Mouse (Mus musculus) urinary bladder, adult 18-20 months (tissue): ENCODE measurements around the gene Ndst2.

Experiments
- DNase-seq, 2 experiments: peaks; one replicate each; pipeline ENCODE4 v3.0.0; 2022; ENCODE audit warnings: low spot score in 2 of 2, mixed read lengths in 2 of 2

The Ndst2 gene

DNA sequence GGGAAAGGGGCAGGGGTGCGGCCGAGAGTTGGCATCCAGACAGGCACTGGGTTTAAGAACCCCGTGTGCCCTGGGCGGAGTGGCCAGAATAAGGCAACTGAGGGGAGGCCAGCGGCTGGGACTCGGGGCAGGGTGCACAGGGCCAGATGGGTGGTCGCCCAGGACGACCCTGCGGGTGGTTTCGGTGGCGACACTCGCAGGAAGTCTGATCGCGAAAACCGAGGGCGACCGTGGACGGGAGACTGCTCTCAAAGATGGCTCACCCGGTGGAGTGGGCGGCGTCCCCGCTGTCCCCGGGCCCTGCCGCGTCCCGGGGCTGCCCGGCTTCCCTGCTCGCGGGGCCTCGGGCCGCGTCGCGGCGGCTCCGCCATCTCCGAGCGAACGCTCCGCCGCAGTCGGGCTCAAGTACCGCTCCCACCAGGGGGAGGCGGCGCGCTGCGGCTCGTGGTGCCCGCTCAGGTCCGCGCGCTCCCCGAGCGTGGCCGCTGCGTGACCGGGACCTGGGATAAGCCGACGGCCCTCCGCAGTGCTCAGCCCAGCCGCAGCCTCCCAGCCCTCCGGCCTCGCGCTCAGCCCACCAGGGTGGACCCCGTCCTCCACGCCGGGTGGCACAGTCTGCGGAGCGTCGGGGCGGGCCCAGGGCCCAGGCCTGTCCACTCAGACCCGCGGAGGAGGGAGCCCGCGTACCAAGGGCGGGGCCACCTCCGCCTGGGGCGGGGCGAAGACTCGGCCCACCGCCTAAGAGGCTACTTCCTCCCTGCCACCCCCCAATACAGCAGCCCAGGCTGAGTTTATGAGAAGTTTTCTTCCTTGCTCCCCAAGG lies at the start of gene Ndst2:
Ndst2 (minus strand) TSS at position 611 of the 823 bp plus-strand sequence.
- peak; percentile 80 to 91 for DNase-seq

DNA sequence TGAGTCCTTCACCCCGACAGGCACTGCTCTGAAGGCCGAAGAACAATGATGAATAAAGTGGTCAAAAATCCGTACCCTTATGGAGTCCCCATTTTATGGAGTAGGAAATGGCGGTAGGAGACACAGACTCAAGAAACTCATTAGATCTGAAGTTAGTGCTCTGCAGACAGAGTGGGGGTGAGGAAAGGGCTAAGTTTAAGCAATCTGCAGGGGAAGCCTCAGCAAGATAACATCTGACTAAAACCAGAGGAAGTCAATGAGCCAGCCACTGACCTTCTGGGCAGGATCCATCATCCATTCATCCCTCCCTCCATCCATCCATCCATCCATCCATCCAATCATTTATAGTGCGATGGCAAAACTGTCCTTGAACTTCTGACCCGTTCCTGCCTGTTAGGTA lies 49.2 kb upstream of the Ndst2 start:
- DNase-seq = no peak

DNA sequence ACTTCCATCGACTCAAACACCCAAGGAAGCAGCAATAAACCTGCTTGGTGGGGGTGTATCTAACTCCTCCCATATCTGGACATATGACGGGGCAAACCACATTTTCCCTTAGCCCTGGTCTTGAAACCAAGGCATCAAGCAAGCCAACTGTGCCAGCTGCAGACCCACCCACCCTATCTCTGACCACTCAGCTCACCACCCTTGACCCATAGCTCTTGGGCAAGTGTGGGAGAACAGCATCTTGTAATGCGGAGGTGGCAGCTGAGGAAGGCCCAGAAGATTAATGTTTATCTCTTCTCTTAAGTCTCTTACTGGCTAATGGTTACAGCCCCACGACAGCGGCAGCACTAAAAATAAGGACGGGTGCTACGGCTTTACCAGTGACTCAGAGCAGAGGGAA lies 48.5 kb upstream of the Ndst2 start:
- no peak for DNase-seq

DNA sequence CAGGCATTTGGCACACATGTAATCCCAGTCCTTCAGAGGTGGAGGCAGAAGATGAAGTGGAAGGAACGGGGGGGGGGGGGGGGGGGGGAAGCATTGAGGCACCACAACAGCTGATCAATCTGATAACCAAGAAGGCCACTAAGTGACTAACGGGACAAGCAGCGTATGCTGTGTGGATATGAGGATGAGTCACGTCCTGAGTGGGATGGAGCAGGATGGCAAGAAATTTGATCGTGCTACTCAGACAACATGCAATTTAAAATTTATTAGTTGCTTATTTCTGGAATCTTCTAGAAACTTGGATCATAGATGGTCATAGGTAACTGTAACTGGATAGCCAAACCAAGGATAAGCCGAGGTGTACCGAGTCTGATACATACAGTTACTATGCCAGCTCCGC lies 45.9 kb upstream of the Ndst2 start:
- no peak for DNase-seq

DNA sequence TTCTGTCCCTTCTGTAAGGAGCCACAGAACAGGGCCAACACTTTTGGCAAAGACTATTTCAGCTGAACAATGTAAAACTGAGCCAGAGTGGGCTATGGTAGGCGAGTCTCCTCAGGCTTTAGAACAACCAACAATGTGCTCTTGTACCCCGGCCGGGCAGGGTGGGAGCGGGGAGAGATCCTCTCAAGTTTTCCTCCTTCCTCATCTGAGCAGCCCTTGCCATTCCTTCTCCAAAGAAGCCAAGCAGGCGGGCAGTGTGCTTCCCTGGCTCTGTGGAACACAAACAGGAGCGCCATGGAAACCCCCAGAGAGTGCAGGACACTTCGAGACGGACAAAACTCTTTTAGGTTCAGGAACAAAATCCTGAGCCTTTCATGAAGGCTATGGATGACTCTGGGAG lies 44.1 kb upstream of the Ndst2 start:
- no peak for DNase-seq

DNA sequence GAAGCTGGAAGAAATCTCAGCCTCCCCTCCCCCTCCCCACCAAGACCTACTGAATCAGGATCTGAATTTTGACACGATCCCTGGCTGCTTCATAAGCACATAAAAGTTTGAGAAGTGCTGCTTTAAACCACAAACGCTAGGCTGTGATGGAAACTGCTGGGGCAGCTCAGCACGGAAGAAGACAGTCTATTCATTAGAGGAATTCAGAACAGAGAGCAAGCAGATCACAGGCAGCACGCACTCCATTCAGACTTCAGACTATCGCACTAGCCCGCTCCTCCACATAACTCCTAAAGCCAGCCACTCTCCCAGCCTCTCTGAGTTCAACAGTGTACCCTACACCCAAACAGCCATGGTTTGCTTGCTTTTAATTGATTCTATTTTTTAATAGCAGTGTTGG lies 41.3 kb upstream of the Ndst2 start:
- DNase-seq = no peak

DNA sequence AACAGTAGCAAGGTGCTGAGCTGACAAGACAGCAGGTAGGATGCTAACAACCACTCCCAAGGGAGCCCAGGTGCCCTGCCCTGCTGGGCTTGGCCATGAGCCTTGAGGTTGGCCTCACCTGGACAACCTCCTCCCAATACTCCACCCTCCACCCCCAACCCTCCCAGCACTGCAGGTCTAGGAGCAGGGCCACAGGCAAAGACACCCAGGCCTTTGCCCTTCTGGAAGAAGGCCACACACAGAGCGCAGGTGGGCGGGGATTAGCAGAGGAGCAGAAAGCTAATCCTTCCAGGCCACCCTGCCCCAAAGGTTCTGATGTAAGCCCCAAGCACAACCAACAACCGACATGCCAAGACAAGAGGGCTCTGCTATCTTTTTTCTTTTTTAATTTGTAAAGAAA lies 39.0 kb upstream of the Ndst2 start:
- DNase-seq = no peak

DNA sequence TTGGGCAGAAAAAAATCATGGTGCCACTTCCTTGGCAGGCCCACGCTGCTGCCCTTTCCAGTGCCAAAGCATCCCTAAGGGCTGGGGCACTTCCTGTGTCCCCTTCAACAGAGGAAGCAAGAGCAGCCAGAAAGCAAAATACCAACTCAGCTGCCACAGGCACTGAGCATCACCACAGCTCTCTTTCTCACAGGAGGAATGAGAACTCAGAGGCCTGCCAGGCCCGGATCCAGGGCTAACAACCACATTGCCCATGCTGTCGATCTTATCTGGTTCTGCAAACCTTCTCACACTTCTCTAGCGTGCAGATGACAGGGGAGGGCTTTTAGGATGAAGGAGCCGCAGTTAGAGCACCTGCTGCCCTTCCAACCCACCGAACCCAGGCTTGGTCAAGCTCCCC lies 38.4 kb upstream of the Ndst2 start:
- DNase-seq = no peak

DNA sequence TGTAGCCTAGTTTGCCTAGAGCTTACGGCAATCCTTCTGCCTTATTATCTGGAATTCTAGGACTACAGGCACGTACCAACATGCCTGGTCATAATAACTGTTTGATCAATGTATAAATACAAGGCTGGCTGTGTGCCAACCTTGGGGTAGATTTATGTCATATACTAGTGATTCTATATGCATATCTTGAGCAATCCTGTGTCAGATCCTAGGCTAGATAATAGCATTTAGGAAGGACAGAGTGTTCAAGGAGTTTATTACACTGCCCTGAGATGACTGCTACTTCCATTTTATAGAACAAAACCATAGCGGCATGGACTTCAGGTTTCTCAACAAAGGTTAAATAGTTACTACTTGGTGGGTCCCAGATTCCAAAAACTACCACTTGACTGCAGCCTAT lies 37.6 kb upstream of the Ndst2 start:
- no peak for DNase-seq

DNA sequence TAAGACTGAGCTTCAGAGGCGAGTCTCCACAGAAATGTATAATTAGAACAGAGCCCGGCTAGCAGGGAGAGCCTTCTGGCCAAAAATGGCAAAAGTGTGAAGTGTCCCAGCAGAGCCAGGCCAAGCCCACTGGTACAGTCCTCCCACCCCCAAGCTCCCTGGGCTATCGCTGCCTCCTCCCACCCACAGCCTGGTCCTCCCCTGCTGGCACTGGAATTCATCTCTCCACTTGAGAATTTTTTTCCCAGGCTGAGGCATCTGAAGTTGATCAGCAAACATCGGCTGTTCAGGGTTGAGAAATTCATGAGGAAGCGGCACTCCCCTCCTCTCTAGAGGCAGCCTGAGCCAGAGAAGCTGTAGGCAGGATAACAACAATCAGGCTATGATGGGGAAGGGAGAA lies 34.2 kb upstream of the Ndst2 start:
- DNase-seq = peak in 1 of 2 experiments; percentile 33

DNA sequence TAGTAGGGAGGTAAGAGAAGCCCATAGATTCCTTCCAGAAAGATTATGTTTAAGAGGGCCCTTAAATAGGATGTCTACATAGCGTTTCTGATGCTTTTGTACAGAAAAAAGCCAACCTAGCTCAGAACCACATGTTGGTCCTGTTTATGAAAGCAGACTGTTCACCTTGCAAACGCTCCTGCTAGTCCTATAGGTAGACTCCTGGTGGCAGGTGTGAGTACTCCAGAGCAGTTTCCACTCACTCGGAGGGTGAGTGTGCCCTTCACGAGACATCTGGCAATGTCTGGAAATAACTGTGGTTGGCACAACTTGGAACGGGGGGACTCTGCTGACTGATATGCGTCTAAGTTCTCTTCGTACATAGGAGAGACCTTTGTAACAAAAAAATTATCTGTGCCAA lies 33.6 kb upstream of the Ndst2 start:
- no peak for DNase-seq

DNA sequence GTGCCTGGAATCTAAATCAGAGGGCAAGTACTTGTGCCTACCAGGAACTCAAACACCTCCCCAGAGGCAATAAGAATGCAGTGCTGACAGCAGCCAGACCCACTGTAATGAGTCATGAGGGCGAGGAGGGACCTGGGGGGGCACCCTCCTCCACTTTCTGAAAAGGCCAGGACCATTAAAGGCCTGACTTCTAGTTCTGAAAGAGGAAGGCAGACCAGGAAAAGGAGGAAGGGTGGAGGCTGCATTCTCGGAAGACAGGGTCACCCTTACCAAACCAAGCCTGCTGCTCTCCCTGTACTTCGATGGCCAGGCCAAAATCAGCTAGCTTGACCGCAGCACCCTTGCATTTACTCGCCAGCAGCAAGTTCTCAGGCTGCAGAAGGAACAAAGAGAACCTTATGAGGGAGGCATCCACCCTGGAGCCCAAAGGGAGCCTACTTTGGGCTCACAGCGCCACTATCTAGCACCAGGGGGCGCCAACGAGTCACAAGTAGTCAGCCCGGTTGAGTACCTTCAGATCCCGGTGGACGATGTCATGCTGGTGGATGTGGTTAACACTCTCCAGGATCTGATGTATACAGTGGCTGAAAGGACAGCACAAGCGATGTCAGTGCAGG lies 31.4 kb upstream of the Ndst2 start:
- DNase-seq = peak; percentile 76 to 86

DNA sequence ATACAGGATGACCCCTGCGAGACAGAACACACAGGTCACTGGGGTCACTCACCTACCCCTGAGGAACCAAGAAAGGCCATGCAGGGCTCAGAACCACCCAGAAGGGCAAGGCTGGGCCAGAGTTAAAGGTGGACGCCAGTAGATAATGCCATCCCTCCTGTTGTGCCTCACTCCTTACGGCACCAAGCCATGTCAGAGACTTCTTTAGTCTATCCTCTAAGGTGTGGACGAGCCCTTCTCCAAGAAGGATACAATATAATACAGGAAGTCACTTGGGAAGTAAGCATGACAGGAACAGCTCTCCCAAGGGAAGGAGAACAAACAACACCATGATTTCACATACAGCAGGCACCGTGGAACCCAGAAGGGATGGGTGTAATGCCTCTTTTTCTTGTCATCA lies 30.6 kb upstream of the Ndst2 start:
- no peak for DNase-seq

DNA sequence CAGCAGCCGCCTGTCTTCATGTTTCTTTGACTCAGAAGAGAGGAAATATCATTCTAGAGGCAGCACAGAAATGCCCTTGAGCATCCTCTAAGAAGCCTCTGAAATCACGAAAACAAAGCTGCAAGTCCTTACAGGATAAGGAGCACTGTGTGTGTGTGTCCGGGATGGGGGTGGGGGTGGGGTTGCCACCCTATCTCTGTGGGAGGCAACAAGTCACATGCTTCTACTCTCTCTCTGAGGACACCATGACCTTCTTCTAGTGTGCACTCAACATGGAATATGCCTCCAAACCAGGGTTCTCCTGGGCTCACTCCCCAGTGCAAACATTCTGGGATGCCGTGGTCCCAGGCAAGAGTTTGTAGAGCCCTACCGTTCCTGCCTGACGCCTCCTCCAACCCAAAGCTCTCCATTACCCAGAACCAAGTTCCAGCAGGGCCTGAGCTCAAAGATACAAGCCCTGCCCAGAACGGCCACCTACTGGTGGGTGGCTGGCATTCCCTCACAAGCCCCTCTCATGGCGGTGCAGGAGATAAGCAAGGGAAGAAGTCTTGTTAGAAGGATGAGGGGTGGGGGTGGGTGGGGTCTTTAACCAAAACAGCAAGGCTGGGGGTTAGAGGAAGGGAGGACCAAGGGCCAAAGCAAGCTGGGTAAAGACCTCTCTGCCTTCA lies 24.5 kb upstream of the Ndst2 start:
- DNase-seq = no peak

DNA sequence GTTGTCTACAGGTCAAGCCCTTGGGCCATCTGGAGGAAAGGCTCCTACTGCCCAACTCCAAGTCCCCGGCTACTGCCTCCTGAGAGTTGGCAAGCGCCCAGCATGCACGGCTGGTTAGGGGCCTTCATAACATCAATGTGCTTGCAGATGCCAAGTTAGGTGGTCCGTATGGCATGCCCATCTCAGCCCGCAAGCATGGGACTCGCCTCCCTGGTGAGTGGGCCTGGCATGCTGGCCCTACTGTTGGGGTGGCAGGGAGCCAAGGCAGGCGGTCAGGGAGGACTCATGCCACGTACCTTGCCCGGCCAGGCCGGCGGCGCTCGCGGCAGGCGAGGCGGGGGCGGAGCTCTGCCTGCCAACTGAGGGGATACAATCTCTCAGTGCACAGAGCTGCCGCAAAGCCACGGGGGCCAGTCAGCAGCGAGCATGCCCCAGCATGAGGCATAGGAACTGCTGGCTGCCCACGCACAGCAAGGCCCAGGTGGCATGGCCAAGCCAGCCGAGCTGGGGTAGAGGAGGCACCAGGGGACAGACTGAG lies 23.1 kb upstream of the Ndst2 start:
- no peak for DNase-seq

DNA sequence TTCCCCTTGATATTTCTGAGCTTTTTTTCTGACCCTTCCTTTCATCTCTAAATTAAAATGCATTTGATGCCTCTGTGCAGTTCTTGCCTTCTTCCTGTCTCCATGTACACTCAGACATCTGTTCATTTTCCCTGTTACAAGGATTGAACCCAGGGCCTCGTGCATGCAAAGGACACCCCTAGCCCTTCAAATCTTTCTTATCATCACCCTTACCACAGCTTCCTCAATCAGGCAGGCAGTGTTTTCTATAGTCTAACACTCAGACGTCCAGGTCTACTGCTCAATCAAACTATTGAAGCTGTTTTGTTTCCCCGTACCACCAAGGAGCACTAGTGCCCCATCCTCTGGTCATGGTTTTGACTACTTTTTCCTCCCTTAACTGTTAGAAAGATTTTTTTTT lies 19.4 kb upstream of the Ndst2 start:
- DNase-seq = no peak

DNA sequence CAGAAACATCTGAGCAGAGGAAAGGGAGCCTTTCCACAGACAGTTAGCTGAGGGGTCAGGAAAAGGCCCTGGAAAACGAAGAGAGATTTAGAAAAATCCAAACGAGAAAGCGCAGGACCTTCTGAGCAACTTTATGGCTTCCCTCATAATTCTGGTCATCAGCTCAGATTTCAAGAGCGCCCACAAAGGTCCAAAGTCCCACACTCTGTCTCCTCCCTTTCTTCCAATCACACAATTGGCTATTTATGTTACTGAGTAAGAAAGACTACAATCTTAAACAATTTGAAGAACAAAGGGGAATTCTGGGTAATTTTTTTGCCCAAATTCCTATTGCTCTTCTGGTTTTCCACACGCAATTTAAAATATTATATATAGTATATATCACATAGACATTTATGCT lies 16.1 kb upstream of the Ndst2 start:
- DNase-seq = no peak

DNA sequence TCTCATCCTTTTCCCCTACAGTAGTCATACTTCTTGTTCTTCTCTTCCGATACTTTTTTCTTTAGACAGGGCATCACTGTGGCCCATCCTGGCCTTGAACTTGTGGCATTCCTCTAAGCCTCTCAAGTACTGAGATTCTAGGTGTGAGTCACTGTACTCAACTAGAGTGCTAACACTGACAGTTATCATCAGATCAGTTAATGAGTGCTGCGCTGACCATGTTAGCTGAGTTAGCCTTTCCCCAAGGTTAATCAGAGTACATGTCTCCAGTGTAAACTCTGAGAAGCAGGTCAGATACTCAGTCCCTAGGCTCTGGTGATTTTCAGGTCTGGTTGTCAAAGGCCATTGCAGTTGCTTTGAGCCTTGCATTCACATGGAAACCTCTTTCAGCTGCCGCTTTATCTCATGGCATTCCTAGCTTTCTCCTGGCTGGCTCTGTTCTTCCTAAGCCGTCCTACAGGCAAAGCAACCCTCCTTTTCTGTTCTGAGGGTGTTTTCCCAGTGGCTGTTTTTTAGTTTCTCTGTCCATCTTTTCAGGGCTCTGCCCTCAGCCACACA lies 15.2 kb upstream of the Ndst2 start:
- DNase-seq = no peak

DNA sequence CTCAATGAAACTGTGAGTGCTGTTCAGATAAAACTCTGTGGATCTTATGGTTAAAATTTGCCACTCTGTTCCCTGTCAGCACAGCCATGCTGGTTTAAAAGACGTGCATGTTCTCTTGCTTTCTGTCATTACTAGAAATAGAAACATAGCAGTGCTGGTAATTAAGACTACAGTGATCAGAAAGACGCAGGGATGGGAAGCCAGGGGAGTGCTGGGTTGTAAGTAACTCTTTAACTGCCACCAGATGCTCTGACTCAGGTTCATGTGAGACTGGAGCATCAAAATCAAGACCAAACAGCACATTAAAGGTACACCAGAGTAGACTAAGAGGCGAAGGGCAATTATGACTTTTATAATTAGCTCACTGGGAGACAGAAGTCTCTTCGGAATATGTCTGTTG lies 14.0 kb upstream of the Ndst2 start:
- no peak for DNase-seq

DNA sequence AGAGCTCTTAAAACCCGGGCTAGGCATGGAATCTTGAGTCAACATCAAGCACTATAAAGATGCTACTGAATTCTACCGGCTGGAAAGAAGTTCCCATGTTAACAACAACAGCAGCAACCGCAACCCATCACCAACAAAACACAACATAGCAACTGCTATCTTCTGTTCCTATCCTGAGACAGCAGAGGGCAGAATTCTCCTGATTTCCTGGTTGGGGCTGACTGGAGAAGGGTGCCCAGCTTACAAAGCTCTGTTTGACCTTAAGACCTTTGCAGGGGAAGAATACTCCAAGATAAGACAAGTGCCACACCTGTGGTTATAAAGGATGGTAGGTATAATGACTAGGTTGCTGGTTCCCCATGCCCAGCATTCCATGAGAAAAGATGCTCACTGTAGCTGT lies 12.6 kb upstream of the Ndst2 start:
- DNase-seq = no peak

DNA sequence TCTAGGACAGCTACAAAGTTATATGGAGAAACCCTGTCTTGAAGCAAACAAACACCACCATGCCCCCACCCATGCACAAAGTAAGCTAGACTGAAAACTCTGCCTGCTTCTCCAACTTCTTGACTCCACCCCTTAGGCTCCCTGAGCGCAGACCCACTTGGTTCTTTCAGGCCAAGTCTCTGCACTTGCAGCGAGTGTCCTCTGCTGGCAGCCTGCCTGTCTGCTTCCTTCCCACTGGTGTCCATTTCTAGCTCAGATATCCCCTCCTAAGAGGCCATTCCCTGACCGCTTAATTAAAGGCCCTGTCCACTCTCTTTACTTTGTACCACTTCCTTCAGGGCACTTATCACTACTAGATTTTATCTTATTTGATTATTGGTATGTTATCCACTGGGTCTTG lies 9.3 kb upstream of the Ndst2 start:
- DNase-seq = no peak

DNA sequence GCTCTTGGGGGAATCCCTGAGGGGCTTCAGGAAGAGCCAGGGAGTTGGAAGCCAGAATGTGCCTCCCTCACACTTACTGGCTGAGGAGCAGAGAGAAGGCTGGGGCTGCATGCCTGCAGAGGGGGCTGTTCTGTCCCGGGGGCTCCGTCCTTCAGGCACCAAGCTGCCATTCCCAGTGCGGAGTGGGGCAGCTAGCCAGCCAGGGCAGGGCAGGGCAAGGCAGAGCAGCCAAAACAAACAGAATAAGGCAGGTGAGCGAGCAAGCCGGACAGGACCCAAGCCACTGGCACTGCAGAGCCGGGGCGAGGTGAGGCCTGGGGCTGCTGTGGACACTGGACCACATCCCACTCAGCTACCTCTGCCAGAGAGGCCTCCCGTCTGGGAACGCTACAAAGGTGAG lies 6.9 kb upstream of the Ndst2 start:
- peak; percentile 33 to 53 for DNase-seq

DNA sequence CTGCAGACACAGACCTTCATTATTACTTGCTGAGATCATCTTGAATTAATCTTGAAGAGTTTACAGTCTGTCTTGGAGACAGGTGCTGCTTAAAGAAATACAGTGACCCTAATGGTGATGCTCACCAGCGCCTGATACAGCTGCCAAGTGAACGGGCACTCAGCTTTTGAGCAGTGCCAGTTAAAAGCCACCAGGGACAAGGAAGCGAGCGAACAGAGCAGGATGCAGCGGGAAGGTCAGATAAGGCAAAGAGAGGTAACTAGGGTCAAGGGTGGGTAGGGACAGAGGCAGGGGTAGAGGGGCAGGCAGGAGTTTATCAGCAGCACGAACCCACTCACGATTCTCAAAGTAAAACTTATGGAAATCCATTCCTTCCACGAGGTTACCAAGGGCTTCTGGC lies 4.1 kb upstream of the Ndst2 start:
- no peak for DNase-seq
